Mouse (Mus musculus) gastrocnemius, postnatal 36 days (tissue): ENCODE data around the gene Hoxa7. TPM values are rescaled to one million over a fixed set of nuclear protein-coding genes. Genes with fewer than 3 reads are reported as not detected.

Experiments
- DNase-seq, 2 experiments: peaks; one replicate each; pipeline ENCODE4 v3.0.0; 2022
- intact Hi-C: fragments of 180-260 bp; cut with DNase I; formaldehyde crosslinking; loops from one replicate; pipeline ENCODE4 v1.15.1; 2025
- microRNA-seq, 2 experiments: library from miRNA; unstranded; fragments of <30 nt; microRNA quantifications; one replicate each; pipeline ENCODE4 v1.2.0; 2021
- total RNA-seq, 2 experiments: library from RNA; stranded (reverse); gene quantifications; 2 replicates each; pipeline ENCODE4 v1.2.3; 2021

The Hoxa7 gene
- total RNA-seq, 2 experiments from 2014 or later = 3.7 to 4.0 TPM

GRCm38 (mm10) chr6:52170898-52171223, 50.8 kb downstream of the Hoxa7 start:
- intact Hi-C loops = no loop called here
- DNase-seq = no peak

- intact Hi-C loops = no loop called here
- no peak for DNase-seq
Measured at GRCm38 (mm10) chr6:52170166-52170897, 51.3 kb downstream of the Hoxa7 start.

GRCm38 (mm10) chr6:52169499-52170165, 52.0 kb downstream of the Hoxa7 start:
- intact Hi-C loops = no loop called here

DNA sequence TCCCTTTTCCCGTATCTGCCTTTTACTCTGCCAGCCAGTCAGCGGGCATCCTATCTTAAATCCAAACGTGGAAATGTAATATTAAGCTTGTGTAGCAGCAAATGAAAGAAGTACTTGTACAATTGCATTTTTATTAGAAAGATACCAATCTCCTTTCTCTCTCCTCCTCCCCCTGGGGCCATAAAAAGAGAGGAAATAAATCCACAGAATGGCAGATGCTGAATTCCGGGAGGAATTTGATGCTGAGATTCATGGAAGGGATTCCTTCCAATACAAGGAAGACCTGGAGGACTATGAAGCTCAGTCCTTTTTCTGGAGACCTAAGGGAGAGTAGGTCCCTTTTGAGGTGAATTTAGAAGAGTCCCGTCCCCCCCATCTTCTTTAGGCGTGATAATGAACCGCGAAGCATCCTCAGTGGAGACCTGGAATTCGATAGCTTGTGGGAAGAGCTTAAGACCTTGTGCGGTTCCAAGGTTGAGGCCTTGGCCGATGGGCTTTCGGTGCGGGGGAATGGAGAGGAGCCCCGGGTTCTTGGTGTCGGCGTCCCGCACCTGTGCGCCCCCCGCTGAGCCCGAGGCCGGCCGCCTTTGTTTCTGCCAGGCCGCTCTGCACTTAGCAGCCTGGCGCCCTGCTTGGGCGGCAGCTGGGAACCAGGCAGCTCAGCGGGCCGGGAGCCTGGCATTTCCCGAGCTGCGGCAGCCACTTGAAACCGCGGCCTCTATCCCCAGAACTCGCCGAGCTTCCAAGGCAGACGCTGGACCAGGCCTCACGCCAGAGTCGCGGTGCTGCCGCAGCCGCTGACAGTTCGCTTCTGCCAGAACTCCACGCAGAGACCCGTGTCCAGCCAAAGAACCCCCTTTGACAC, 53.2 kb downstream of the Hoxa7 start:
- no peak for DNase-seq
- intact Hi-C loops = no loop called here

More at GRCm38 (mm10) chr6:52169499-52170165, 52.0 kb downstream of the Hoxa7 start:
- DNase-seq = no peak

DNA sequence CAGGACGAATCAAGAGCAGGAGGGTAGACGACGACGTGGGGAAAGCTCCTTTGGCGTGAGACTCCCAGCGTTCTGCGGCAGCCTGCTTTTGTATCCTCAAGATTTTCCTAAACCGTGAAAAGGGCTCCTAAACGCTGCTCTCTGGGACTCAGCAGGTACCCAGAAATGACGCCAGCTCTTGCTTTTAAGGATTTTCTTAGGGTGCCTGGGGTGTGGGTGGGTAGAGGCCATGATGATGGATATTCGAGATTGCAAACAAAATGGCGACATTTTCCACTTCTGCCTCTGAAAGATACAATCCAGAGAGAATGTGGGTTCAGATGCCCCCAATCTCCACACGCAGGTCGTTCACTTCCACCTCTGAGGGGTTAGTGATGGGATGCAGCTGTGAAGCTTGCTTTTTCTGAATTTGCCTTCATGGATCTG, 53.9 kb downstream of the Hoxa7 start:
- intact Hi-C loops = no loop called here

GRCm38 (mm10) chr6:52167176-52167575, 54.5 kb downstream of the Hoxa7 start:
- intact Hi-C loops = no loop called here

More for the DNA sequence above, 53.9 kb downstream of the Hoxa7 start:
- DNase-seq = no peak

DNA sequence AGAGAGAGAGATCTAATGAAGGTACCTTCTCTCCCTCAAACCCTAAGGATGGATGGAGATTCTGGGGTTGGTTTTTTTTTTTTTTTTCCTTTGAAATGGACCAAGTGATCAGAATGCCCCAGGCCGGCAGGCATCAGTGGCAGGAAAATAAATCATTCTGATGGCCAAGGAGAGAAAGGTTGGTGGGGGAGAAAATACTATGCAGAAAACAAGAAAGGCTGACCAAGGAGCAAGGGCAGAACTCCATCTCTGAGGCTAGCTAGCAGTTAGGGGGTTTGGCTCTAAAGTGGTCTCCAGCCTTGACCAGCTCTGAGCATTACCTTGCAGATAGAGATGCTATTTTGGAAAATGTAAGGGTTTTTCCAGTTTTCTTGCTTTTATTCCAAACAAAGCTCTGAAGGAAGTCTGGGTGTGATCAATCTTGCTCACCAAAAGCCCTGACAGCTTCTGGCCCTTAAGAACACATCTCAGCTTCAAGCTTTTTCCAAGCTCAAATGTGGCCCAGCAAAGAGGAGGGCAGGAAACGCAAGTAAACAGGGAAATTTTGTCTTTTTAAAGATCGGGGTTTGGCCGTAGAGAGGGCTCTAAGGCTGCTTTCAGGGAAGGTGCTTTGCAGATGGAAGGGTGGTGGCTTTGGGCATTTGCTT, 55.1 kb downstream of the Hoxa7 start:
- intact Hi-C loops = no loop called here

More at GRCm38 (mm10) chr6:52167176-52167575, 54.5 kb downstream of the Hoxa7 start:
- DNase-seq = no peak

GRCm38 (mm10) chr6:52165441-52166370, 55.9 kb downstream of the Hoxa7 start:
- DNase-seq = no peak
- intact Hi-C loops = no loop called here

More for the DNA sequence above, 55.1 kb downstream of the Hoxa7 start:
- DNase-seq = no peak

DNA sequence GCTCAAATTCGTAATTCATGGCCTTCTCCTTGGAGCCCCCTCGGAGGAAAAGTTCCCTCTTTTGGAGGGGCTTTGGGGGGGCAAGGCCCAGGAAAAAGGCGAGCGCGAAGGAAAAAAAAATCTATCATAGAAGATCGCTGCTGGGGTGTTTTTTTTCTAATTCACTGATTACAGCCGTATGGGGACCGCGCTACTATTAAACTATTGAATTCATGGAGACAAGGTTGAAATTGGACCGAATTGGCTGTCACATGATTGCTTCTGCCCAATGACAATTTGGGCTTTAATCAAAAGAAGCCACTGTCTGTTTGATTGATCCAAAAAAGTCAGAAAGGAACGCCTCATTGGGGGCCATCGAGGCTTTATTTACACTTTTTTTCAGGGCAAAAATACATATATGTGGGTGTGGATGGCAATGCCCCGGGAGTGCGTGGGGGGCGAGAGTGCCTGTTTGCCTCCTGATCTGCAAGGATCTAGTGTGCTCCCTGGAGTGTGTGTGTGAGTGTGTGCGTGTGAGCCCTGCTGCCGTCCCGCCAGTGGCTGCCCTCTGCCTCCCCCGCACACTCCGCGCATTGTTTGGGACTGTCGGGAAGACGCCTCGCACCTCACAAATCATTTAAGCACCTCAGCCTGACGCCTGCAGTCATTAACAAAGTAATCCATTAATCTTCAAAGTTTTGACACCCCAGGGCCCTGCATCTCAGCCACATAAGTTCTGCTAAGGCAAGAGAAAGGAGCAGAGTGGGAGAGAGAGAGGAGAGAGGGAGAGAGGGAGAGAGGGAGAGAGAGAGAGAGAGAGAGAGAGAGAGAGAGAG, 56.8 kb downstream of the Hoxa7 start, which contains the start of gene Hoxa2:
Hoxa2 (minus strand) TSS at position 206 of the 815 bp plus-strand sequence.
- DNase-seq = no peak
- intact Hi-C loops = loop anchor here (5.0 kb wide), 1 partner anchor 42 kb away; the partner anchor contains the start of gene Hoxa6

Small RNA genes within 50 kb of the gene (microRNA-seq; reads per million reads assigned to microRNA genes)
- gene Mir196b = 9,027 to 9,576 reads per million in 2 experiments

Other genes starting within 250 kb of the Hoxa7 start
- gene Skap2, start 209.3 kb downstream of the Hoxa7 start, total RNA-seq = 1 to 10 TPM; 2.1 to 3.6 TPM
- under 1 TPM; 0.13 to 0.15 TPM for gene Hoxa1, start 63.5 kb downstream of the Hoxa7 start, total RNA-seq
- under 1 TPM in 1 of 2 experiments, not detected in 1; 0.22 TPM for gene Hoxa2, start 57.0 kb downstream of the Hoxa7 start, total RNA-seq
- not detected for gene 5730596B20Rik, start 44.4 kb downstream of the Hoxa7 start, total RNA-seq
- gene Hoxa4, start 30.1 kb downstream of the Hoxa7 start, total RNA-seq = 1 to 10 TPM; 2.0 TPM
- gene Hoxa5, start 17.3 kb downstream of the Hoxa7 start, total RNA-seq = 1 to 10 TPM; 1.6 to 2.0 TPM
- 1 to 10 TPM; 1.3 to 1.8 TPM for gene Hoxa6, start 13.1 kb downstream of the Hoxa7 start, total RNA-seq
- gene Hoxa3, start 8.5 kb downstream of the Hoxa7 start, total RNA-seq = 1 to 10 TPM; 1.9 to 2.2 TPM
- gene Gm28308, start 8.5 kb downstream of the Hoxa7 start, total RNA-seq = under 1 TPM in 1 of 2 experiments, not detected in 1; 0.71 TPM
- gene Hoxa9, start 9.2 kb upstream of the Hoxa7 start, total RNA-seq = 1 to 10 TPM; 3.9 to 6.8 TPM
- gene Hoxa10, start 19.0 kb upstream of the Hoxa7 start, total RNA-seq = 10 to 100 TPM; 13.6 to 16.9 TPM
- gene Hoxa11, start 24.0 kb upstream of the Hoxa7 start, total RNA-seq = 1 to 10 TPM; 2.0 to 2.7 TPM
- gene Hoxa13, start 39.0 kb upstream of the Hoxa7 start, total RNA-seq = 1 to 10 TPM; 2.4 to 3.6 TPM
- not detected for gene Evx1, start 91.6 kb upstream of the Hoxa7 start, total RNA-seq